Mouse (Mus musculus) hindbrain, embryonic 16.5 days (tissue): ENCODE data around the gene Prune2. TPM values are rescaled to one million over a fixed set of nuclear protein-coding genes. Genes with fewer than 3 reads are reported as not detected.
A peak's percentile ranks its signal among the peaks of the same experiment; 100 is the strongest.

Experiments
- ATAC-seq: fragments of 200-750 bp; cut with Nextera tagmentation; 2 replicates; pipeline ENCODE4 v1.8.0; 2017; ENCODE audit warnings: moderate TSS enrichment, moderate library complexity
- H3K27ac ChIP-seq: fragments of 300-500 bp; sonication (generic); 2 replicates; pipeline ENCODE4 v1.5.1; 2014; ENCODE audit warnings: low read depth, mild to moderate bottlenecking, control low read depth, low read length, moderate library complexity
- H3K27me3 ChIP-seq: fragments of 300-500 bp; sonication (generic); replicated peaks from 2 replicates; pipeline ENCODE4 v1.6.1; 2014; ENCODE audit warnings: low read length; ENCODE audit not compliant: control insufficient read depth, insufficient read depth
- H3K36me3 ChIP-seq: fragments of 300-500 bp; sonication (generic); 2 replicates; pipeline ENCODE4 v1.6.1; 2014; ENCODE audit warnings: mild to moderate bottlenecking, low read length, moderate library complexity, mixed read lengths; ENCODE audit not compliant: control insufficient read depth, insufficient read depth
- H3K4me1 ChIP-seq: fragments of 300-500 bp; sonication (generic); 2 replicates; pipeline ENCODE4 v1.6.1; 2014; ENCODE audit warnings: low read depth, low read length; ENCODE audit not compliant: control insufficient read depth, insufficient read depth
- H3K4me2 ChIP-seq: fragments of 300-500 bp; sonication (generic); 2 replicates; pipeline ENCODE4 v1.6.1; 2014; ENCODE audit warnings: mild to moderate bottlenecking, low read length, control low read depth, moderate library complexity
- H3K4me3 ChIP-seq: fragments of 300-500 bp; sonication (generic); 2 replicates; pipeline ENCODE4 v1.5.1; 2014; ENCODE audit warnings: mild to moderate bottlenecking, low read length, control low read depth, moderate library complexity
- H3K9ac ChIP-seq: fragments of 300-500 bp; sonication (generic); 2 replicates; pipeline ENCODE4 v1.6.1; 2014; ENCODE audit warnings: low read depth, mild to moderate bottlenecking, control low read depth, low read length, moderate library complexity
- H3K9me3 ChIP-seq: fragments of 300-500 bp; sonication (generic); 2 replicates; pipeline ENCODE4 v1.6.1; 2014; ENCODE audit warnings: mild to moderate bottlenecking, low read length, moderate library complexity; ENCODE audit not compliant: control insufficient read depth
- WGBS: fragments of 180-500 bp; shearing (Covaris S2); extraction: QIAGEN DNeasy Blood & Tissue Kit; methylation state at CpG from one replicate; pipeline ENCODE4 v1.1.7; 2014; 5-methylcytosine and 5-hydroxymethylcytosine counted together
- polyA plus RNA-seq: library from polyadenylated mRNA; unstranded; fragments of >200 nt; fragmentation: Nextera tagmentation; extraction: Ambion mirVana; gene quantifications from 2 replicates; pipeline ENCODE4 v1.2.1, GENCODE M21; 2015

The Prune2 gene
- polyA plus RNA-seq, 1 experiment from 2014 or later = 9.5 TPM

GRCm38 (mm10) chr19:17078643-17079316 is 122.9 kb downstream of the Prune2 start:
- 44% methylated on average over 8 of the region's 8 CpGs for WGBS
- peak; percentile 68 for ATAC-seq
- Histone ChIP-seq H3K9ac (no peak overlapping the region), H3K27ac (no peak overlapping the region), H3K4me2 (no peak overlapping the region), H3K27me3 (no peaks in the 10 kb centered on the region), H3K9me3 (no peaks in the 10 kb centered on the region), H3K4me3 (no peak overlapping the region), H3K4me1 (no peaks in the 10 kb centered on the region; the same call in 1 of the 2 replicates), H3K36me3 (no peaks in the 10 kb centered on the region)

- Histone ChIP-seq H3K27ac (no peak overlapping the region), H3K36me3 (no peaks in the 10 kb centered on the region), H3K4me1 (no peaks in the 10 kb centered on the region; the same call in 1 of the 2 replicates), H3K27me3 (no peaks in the 10 kb centered on the region), H3K4me2 (no peak overlapping the region), H3K9me3 (no peaks in the 10 kb centered on the region), H3K9ac (no peak overlapping the region), H3K4me3 (no peak overlapping the region)
- WGBS = 79% methylated on average over 10 of the region's 10 CpGs
- no peak for ATAC-seq
These were observed 125.5 kb downstream of the Prune2 start for GRCm38 (mm10) chr19:17081382-17081781.

GRCm38 (mm10) chr19:17094067-17094466 is 138.1 kb downstream of the Prune2 start:
- no peak overlapping the region for H3K4me3 ChIP-seq
- WGBS = 31% methylated on average over 8 of the region's 8 CpGs
- H3K27ac ChIP-seq = no peak overlapping the region
- no peak overlapping the region for H3K9ac ChIP-seq
- H3K4me1 ChIP-seq = peaks cover 3% of the 10 kb centered on the region; the same call in 1 of the 2 replicates
- no peaks in the 10 kb centered on the region for H3K9me3 ChIP-seq
- no peaks in the 10 kb centered on the region for H3K27me3 ChIP-seq
- no peak overlapping the region for H3K4me2 ChIP-seq
- no peak; the same call in 1 of the 2 replicates for ATAC-seq
- H3K36me3 ChIP-seq = no peaks in the 10 kb centered on the region

GRCm38 (mm10) chr19:17096338-17096737 is 140.4 kb downstream of the Prune2 start:
- Histone ChIP-seq H3K9me3 (no peaks in the 10 kb centered on the region), H3K27me3 (no peaks in the 10 kb centered on the region), H3K9ac (no peak overlapping the region), H3K4me3 (no peak overlapping the region), H3K4me1 (peaks cover 3% of the 10 kb centered on the region; the same call in 1 of the 2 replicates), H3K36me3 (no peaks in the 10 kb centered on the region), H3K27ac (no peak overlapping the region), H3K4me2 (no peak overlapping the region)
- no peak for ATAC-seq
- 94% methylated on average over 2 of the region's 2 CpGs for WGBS

GRCm38 (mm10) chr19:17097210-17097609 is 141.3 kb downstream of the Prune2 start:
- Histone ChIP-seq H3K9me3 (no peaks in the 10 kb centered on the region), H3K27me3 (no peaks in the 10 kb centered on the region), H3K27ac (no peak overlapping the region), H3K4me3 (no peak overlapping the region), H3K4me1 (peaks cover 3% of the 10 kb centered on the region; the same call in 1 of the 2 replicates), H3K9ac (no peak overlapping the region), H3K4me2 (no peak overlapping the region), H3K36me3 (no peaks in the 10 kb centered on the region)
- 71% methylated on average over 6 of the region's 6 CpGs for WGBS
- ATAC-seq = no peak

- H3K27me3 ChIP-seq = no peaks in the 10 kb centered on the region
- no peak overlapping the region for H3K4me2 ChIP-seq
- no peaks in the 10 kb centered on the region for H3K4me1 ChIP-seq
- 69% methylated on average over 8 of the region's 8 CpGs for WGBS
- no peak for ATAC-seq
- no peak overlapping the region for H3K9ac ChIP-seq
- no peaks in the 10 kb centered on the region for H3K9me3 ChIP-seq
- H3K36me3 ChIP-seq = no peaks in the 10 kb centered on the region
- H3K4me3 ChIP-seq = no peak overlapping the region
- no peak overlapping the region for H3K27ac ChIP-seq
These were observed 152.9 kb downstream of the Prune2 start for GRCm38 (mm10) chr19:17108782-17109181.

GRCm38 (mm10) chr19:17124034-17124735 is 168.3 kb downstream of the Prune2 start:
- Histone ChIP-seq H3K9ac (no peak overlapping the region), H3K27ac (no peak overlapping the region), H3K4me3 (no peak overlapping the region), H3K4me1 (no peaks in the 10 kb centered on the region), H3K27me3 (no peaks in the 10 kb centered on the region), H3K36me3 (no peaks in the 10 kb centered on the region), H3K9me3 (no peaks in the 10 kb centered on the region), H3K4me2 (no peak overlapping the region)
- peak; percentile 52; the same call in 1 of the 2 replicates for ATAC-seq
- WGBS = 64% methylated on average over 12 of the region's 12 CpGs

- H3K4me3 ChIP-seq = no peak overlapping the region
- no peak overlapping the region for H3K27ac ChIP-seq
- WGBS = 91% methylated on average over 7 of the region's 7 CpGs
- H3K4me1 ChIP-seq = no peaks in the 10 kb centered on the region
- no peak overlapping the region for H3K4me2 ChIP-seq
- H3K27me3 ChIP-seq = no peaks in the 10 kb centered on the region
- ATAC-seq = no peak
- H3K9ac ChIP-seq = no peak overlapping the region
- H3K9me3 ChIP-seq = no peaks in the 10 kb centered on the region
- H3K36me3 ChIP-seq = no peaks in the 10 kb centered on the region
These were observed 169.5 kb downstream of the Prune2 start for GRCm38 (mm10) chr19:17125380-17125779.

GRCm38 (mm10) chr19:17130544-17130943 is 174.6 kb downstream of the Prune2 start:
- Histone ChIP-seq H3K9ac (no peak overlapping the region), H3K4me1 (no peaks in the 10 kb centered on the region), H3K4me2 (no peak overlapping the region), H3K27ac (no peak overlapping the region), H3K27me3 (no peaks in the 10 kb centered on the region), H3K36me3 (no peaks in the 10 kb centered on the region), H3K4me3 (no peak overlapping the region), H3K9me3 (no peaks in the 10 kb centered on the region)
- ATAC-seq = no peak
- WGBS = 87% methylated on average over 3 of the region's 3 CpGs
